Mouse (Mus musculus): ENCODE measurements around the gene Tnfaip2.

DNA sequence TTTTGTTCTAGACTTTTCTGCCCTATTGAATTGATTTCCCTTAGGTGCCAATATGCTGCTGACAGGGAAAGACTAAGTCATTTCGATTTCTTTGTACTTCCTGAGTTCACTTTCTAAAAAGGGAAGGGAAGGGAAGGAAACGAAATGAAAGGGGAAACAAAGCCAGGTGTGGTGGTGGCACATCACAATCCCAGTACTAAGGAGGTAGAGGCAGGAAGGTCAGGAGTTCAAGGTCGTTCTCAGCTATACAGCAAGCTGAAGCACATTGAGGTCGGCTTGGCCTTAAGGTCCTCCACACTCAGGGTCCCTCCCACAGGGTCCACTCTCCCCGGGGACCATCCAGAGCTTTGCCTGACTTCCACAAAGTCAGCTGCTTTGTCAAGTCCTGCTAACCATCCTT is 61.3 kb downstream of the Tnfaip2 start:
- TF ChIP-seq EP300 (IDR thresholded peaks at IDR 0.05; ENCODE audit: insufficient read depth, low read depth, low read length) (0 out of 2 replicates have a peak, but pooled peaks have one; percentile 23), CTCF (IDR thresholded peaks at IDR 0.05; ENCODE audit: low read depth, low read length) (no peak)
